Mouse (Mus musculus) neutrophil, adult 5-6 weeks (primary cell): ENCODE measurements around the gene Ift80. TPM values are rescaled to one million over a fixed set of nuclear protein-coding genes. Genes with fewer than 3 reads are reported as not detected.
"Not testable (repeated sequence)": the region's sequence is repeated elsewhere in the genome, so short reads cannot be mapped to it uniquely, and the experiment has no call there.

ENCODE experiments used
- ATAC-seq: fragments of 151-379, 151-347 bp; 2 replicates; pipeline ENCODE4 v1.8.0; 2017; ENCODE audit warnings: mild to moderate bottlenecking, moderate TSS enrichment; ENCODE audit not compliant: insufficient number of reproducible peaks, poor library complexity, low FRiP score, severe bottlenecking; ENCODE audit errors: extremely low read depth
- total RNA-seq: library from RNA; stranded (forward); fragments of 200-1000 nt; gene quantifications from 2 replicates; pipeline ENCODE4 v1.2.3, GENCODE M21; 2017

The Ift80 gene
- total RNA-seq, 1 experiment from 2014 or later, result 29.7 TPM

DNA sequence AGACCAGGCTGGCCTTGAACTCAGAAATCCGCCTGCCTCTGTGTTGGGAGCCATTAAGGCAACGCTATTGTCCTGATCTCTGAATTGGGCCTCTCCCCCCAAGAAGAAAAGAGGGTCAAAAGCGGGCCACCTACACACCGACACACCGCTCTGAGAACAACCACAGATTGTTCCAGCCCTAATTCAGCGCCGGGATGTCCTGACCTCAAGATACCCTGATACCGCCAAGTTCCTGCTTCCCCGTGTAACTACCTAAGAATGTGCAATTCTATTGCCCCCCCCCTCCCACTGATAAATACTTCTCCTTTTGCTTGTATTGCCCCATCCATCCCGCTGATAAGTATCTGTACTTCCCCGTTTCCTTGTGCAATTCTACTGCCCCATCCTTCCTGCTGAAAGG is 52.4 kb downstream of the Ift80 start:
- ATAC-seq, result not testable (repeated sequence)

DNA sequence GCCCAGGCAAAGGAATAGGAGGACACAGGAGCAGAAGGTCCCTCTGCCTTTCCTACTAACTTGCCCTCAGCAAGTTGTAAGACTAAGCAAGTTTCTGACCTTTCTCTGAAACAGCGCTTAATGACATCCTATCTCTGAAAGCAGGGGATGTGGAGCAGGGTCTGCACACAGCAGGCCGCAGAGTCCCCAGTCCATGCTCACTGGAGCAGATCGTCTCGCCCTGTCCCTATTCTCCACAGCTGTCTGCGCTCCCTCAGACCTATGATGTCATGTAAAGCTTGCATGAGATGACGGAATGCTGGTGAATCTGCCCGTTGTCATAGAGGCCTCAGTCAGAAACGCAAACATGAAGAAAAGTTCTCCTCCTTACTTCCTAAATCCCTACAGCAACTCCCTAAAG is 55.0 kb downstream of the Ift80 start:
- no peak for ATAC-seq

DNA sequence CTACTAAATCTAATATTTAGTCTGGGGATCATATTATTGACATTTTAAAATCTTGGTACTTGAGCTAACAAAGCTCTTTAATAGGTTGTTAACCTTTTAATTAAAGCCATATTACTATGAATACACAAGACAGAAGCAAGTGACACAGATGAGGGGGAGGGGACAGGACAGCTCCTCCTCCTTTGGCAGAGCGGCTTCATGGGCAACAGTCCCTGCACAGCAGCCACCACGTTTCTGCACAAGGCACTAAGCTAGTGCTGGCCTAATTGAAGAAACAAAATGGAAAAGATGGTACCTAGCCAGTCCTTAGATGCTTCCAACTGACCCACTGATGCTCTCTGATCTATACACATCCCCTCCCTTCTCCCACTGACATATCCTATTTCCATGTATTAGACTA is 55.5 kb downstream of the Ift80 start:
- no peak for ATAC-seq

DNA sequence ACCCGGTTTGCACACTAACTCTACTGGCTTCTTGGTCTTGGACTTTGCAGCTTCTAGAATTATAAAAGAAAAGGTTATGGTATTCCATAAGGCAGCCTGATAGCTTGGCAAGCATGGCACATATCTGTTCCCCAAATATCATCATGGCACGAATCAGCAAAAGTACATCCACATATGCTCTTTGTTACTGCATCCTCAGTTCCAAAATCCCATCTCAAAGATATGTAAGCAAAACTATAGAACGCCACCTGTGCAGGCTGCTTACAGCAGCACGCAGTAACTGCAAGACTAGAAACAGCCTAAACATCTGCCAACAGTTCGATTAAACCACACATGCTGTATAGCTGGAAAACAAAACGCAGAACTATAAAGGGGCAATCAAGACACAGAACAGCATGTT is 62.5 kb downstream of the Ift80 start:
- ATAC-seq, result no peak

DNA sequence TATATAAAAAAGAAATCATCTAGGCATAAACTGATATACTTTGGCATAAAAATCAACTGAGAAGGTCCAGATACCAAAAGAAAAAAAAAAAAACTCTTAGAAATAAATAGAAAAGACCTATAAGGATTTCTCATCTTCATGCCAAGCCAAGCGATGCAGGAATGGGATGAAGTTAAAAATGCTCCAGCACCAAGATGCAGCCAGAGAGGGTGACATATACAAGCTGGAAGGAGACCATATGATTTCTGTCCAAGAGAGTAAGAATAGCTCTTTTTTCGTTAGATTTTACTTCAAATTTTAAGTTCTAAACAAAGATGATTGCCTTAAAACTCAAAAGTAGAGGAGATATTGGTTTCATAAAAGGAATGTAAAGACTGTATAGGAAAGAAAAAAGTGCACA is 64.1 kb downstream of the Ift80 start:
- ATAC-seq, result no peak

DNA sequence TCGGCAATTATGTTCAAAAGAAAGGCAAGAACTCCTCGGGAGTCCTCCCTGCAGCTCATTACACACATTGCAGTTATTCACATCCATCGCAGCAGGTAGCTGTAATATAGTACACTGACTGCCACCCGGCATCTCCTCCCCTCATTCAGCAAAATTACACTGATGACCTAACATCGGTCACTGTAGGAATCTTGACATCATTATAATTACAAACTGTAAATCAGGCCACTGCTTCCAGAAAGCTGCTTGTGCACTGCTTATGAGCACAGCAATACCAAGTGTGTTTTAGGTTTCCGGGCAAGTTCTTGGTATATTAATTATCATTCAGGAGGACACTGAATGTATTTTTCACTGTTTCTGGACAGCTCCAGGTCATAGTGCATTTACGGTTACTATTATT is 65.1 kb downstream of the Ift80 start:
- ATAC-seq, result no peak

DNA sequence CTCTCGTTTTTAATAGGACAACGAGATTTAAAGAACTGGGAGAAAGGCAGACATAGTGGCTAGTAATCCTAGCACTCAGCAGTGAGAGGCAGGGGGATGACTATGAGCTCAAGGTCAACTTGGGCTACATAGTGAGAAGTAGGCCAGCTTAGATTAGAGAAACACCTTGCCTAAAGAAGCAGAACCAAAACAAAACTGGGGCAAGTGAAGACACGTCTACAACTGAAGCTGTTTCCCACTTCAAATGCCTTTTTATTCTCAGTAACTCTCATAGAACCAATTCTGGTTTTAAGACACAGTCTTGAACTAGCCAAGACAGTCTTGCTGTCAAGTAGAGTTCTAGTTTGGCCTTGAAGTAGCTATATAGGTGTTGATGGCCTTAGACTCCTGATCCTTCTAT is 67.7 kb downstream of the Ift80 start:
- no peak for ATAC-seq

DNA sequence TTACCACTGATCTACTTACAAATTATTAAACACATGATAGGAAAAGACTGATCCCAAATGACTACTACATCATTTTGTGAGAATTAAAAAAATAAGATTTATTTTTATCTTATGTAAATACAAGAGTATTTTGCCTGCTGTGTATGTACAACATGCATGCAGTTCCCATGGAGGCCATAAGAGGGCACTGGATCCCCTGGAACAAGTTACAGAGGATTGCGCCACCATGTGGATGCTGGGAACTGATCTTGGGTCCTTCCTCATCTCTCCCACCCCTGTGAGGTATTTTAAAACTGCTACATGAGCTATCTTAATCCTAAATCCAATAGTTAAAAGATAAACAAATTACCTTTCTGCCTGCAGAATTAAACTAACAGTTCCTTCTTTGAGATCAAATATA is 68.9 kb downstream of the Ift80 start:
- no peak for ATAC-seq

DNA sequence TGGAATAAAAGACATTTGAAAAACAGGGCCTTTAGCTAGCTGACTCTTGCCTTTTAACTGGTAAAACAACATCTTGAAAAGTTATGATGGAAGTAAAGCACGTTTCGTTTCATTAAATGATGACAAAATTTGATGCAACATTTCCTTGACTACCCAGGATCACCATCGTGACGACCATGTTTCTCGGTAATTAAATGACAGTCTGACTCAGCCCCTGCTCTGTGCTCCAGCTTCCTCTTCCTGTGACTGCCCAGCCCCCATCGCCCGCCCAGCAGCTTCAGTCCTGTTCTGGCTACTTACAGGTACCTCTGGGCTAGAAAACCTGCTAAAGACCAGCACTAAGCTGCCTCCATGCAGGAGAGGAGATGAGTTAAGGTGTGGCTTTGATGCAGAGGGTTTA is 70.1 kb downstream of the Ift80 start:
- no peak for ATAC-seq

DNA sequence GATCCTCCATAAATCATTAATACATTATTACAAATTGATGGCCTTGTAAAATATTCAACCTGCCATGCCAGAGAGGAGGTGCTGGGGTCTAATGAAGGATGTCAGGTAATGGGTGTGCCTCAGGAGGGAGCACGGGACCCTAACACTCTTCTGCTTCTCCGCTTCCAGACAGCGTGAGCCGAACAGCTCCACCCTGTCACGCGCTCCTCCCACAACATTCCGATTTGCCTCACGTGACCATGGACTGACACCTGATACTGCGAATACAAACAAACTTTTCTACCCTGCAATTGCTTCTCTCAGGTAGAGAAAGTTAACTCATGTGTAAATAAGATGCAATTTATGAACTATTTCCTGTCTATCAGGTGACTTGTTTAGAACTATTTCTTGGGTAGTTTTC is 75.8 kb downstream of the Ift80 start:
- ATAC-seq, result no peak

DNA sequence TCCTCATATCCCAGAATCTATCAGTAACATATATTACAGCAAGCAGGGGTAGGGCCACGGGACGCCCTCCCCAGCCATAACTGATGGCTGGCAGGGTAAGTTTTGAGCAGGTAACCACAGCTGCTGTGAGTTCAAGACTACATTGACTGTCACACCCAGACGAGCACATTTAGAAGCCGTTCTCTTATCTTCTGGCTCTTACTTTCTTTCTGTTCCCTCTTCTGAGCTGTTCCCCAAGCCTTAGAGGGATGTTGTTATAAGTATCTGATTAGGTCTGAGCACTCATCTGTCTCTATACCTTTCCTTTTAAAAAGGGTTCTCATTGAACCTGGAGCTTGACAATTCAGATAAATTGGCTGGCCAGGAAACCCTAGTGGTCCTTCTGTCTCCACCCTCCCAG is 96.9 kb downstream of the Ift80 start:
- no peak for ATAC-seq

DNA sequence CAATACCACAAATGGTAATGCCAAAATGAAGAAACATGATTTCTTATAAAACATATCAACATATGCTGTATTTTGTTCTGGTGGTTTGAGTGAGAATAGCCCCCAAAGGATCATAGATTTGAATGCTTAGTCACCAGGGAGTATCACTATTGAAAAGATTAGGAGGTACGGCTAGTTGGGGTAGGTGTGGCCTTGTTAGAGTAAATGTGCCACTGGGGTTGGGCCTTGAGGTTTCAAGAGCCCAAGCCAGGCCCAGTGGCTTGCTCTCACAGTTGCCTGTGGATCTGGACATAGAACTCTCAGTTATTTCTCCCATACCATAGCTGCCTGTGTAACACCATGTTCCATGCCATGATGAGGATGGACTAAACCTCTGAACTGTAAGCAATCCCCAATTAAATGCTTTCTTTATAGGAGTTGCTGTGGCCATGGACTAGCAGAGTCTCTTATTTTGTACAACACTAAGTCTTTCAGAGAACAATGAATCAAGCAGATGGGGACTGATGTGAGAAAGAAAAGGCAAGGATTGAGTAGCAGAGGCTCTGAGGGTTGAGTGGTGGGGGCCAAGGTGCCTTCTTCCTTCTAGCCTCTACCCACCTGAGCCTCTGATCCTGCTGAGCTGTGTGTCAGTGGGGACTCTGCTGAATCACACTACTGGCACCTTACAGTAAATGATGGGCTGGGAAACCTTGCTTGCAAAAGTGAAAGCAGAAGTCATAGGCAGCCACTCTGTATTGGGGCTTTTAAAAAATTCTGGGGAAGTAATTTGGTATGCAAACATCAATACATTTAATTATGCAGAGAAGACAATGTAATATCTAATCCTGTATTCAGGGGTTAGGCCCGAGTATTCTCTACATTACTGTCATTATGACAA is 99.2 kb downstream of the Ift80 start:
- ATAC-seq, result peak; percentile 69

DNA sequence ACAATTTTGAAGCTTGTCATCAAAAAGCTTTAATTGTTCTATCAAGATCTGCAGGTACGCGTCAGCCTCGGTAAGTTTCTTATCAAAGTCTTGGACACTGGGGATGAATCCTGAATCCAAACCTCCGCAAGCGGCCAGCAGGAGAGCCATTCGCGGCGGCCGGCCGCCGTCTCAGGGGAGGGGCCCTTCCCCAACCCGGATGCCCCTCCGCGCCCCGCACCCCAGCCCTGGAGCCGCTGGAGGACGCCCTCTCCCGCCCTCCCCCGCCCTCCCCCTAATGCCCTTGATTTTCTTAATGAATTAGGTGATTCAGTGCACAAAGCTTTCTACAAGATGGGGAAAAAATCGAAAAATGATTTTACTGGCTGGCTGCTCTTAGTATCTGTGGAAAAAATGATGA is 101.7 kb downstream of the Ift80 start:
- ATAC-seq, result peak; percentile 66; the same call in 1 of the 2 replicates

DNA sequence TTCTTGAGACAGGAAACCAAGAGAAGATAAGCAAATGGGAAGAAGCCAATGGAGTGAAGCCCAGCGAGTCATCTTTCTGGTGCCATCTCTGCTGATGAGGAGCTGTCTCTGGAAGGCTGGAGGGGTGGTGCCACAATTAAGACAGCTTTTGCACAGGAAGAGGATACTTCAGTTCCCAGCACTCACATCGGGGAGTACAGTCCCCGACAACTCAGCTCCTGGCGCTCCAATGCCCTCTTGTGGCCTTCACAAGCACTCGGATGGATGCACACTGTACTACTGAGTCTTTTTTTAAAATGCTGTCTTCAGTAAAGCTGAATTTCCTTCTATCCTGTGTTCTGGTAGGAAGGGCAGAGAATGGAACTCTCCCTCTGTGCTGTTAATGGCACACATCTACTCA is 107.2 kb downstream of the Ift80 start:
- no peak for ATAC-seq

DNA sequence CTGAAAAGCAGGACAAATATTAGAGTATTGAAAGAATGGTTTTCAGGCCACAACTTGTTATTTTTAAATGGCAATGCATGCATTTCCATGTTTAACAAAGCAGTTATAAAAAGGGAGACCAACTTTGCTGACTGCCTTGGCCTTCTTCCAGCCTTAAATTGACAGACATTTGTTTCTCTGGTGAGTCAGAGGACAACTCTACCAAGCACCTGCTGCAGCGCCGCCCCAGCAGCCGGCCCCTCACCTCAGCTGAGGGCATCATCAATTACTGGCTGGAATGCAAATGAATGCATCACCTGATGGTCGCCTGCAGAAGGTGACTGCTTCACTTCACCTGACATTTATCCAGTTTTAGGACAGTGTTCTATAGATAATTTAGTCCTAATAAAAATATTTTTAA is 108.9 kb downstream of the Ift80 start:
- ATAC-seq, result no peak

DNA sequence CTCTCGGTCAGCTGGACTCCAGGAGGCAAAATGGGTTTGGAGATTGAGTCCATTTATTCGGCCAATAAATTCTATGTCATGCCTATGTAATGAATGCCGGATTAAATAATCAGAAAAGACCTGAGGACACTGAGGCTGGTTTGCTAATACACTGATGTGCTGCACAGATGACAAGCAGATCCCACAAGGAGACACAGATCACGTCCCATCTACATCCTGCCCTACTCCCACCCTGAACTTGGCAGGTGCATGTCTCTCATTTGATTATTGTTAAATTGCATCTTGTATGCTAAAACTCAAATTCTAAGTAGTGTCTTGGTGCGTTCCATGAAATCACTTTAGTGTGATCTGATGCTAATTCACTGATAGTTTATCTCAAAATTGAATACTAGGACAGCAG is 117.5 kb downstream of the Ift80 start:
- no peak for ATAC-seq

DNA sequence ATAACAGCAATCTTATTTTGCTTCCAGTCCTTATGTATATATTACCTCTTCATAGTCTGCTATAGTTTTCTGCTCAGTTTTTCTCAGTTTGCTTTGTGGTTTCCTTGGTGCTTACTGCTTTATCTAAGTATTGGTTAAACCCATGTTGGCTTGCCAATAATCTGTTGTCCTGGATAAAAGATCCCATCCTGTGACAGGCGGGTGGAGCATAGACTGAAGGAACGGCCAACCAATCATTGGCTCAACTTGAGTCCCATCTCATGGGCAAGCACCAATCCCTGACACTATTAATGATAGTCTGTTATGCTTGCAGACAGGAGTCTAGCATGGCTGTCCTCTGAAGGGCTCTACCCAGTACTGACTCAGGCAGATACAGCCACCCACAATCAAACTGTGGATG is 130.3 kb downstream of the Ift80 start:
- no peak for ATAC-seq

DNA sequence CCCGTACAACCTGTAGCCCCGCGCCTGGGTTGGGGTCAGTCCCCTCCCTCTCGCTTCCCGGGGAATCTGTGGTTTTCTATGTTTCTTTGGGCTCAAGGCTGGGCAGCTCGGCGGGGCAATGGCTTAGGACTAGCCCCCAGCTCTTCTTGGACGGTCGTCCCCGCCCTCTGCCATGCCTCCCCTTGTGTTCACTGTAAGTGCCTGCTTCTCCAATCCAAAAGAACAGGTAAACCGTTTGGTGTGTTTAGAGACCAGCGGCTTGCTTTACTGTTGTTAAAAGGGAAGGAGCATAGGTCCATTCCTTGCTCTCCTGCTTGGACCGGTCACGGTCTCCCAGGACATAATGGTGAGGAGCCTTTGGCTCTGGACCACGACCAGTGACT is 133.8 kb downstream of the Ift80 start:
- ATAC-seq, result no peak

DNA sequence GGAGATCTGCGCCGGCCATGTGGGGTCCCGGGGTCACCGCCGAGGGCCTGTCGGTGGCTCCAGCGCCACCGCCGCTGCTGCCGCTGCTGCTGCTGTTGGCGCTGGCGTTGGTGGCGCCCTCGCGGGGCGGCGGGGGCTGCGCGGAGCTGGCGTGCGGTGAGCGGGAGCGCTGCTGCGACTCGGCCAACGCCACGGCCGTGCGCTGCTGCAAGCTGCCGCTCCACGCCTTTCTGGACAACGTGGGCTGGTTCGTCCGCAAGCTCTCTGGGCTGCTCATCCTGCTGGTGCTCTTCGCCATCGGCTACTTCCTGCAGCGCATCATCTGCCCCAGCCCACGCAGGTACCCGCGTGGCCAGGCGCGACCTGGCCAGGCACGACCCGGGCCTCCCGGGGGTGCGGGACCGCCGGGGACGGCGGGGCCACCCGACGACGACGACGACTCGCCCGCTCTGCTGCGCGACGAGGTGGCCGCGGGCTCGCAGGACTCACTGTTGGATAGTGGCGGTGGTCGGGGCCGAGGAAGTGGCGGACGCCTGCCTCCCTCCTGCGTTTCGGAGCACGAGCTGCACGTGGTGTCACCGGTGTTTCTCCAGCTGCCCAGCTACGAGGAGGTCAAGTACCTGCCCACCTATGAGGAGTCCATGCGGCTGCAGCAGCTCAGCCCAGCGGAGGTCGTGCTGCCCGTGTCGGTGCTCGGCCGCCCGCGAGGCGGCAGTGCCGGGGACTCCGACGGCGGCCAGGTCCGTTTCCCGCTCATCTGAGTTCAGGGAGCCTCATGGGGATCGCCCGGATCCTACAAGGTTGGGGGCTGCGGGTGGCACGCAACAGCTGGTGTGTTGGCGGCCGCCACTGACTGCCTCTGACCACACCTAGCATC is 134.4 kb downstream of the Ift80 start:
- peak; percentile 18; the same call in 1 of the 2 replicates for ATAC-seq

DNA sequence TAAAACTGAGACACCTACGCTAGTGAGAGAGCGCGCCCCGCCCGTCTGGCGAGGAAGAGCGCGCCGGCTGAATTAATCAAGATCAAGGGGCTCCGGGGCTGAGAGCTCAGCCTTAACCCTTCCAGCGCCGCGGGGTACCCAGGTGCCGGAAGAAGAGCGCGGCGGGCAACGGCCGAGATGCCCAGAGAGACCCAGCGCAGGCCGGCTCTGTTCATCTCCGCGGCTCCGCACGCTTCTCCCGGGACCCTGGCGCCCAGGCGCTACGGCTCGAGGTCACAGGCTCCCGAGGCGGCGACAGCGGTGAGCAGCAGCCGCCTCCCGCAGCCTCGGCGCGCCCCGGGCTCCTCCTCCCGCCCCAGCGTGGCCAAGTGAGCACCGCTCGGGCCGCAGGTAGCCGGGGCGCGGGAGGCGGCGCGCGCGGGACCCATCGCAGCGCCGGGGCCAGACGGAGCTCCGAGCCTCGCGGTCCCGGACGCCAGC is 135.1 kb downstream of the Ift80 start, which contains the start of gene 1110032F04Rik:
Gene 1110032F04Rik (plus strand): TSS at position 376 of the 480 bp plus-strand sequence.
- no peak for ATAC-seq
